Mouse (Mus musculus): ENCODE data around the gene Pfkfb1. TPM values are rescaled to one million over a fixed set of nuclear protein-coding genes. Genes with fewer than 3 reads are reported as not detected.

Gene Pfkfb1
- polyA plus RNA-seq (2015; fragmentation: Nextera tagmentation; extraction: Ambion mirVana), result 3.6 and 4.4 TPM in 2 replicates

DNA sequence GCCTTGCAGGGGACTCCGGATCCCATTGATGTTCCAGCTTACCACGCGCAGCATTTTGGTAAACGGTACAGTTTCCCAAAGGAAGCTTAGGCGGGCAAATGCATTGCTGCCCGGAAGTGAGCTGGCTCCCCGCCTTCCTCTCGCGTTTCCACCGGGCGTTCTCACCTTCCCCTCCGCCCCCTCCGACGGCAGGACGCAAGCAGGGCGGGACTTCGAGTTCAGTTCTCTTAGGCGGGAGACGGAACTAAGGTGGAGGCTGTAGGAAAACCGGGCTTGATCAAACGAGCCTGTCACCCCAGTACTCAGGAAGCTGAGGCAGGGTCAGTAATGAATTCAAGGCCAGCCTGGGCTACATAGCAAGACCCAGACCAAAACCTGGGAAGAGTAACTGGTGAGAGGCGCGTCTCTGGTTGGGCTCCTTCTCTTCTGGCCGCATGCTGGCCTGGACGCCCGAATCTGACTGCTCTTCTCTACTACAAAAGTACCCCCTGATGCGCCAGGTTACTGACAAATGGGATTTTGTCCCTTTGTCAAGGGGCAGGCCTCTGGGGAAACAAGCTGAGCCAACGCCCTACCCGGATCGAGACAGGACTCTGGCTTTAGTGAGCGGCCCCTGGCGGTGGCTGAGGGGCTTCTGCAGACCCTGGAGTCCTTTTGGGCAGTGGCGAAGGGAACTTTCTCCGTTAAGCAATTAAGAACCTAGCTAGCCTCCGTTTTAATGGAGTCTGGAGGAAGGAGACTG is at the start of gene Pfkfb1:
Gene Pfkfb1 (plus strand): TSS at position 207 of the 742 bp plus-strand sequence.
- WGBS, result 19% methylated on average over 35 of the region's 35 CpGs
- peak within 1 kb of the TSS; percentile 52 for H3K4me3 ChIP-seq
- peak within 1 kb of the TSS; percentile 75 for H3K9ac ChIP-seq
- H3K36me3 ChIP-seq, result peaks cover 15% of the 10 kb centered on the region
- ATAC-seq (ENCODE audit: low FRiP score), result peak; percentile 95
- H3K4me2 ChIP-seq, result peak within 1 kb of the TSS; percentile 59
- H3K27ac ChIP-seq, result peak within 1 kb of the TSS; percentile 76
- H3K4me1 ChIP-seq (replicated peaks), result peaks cover 5% of the 10 kb centered on the region
- no peaks in the 10 kb centered on the region for H3K9me3 ChIP-seq
- 0 out of 2 replicates have a peak, but pooled peaks cover 6% of the 10 kb centered on the region for H3K27me3 ChIP-seq

DNA sequence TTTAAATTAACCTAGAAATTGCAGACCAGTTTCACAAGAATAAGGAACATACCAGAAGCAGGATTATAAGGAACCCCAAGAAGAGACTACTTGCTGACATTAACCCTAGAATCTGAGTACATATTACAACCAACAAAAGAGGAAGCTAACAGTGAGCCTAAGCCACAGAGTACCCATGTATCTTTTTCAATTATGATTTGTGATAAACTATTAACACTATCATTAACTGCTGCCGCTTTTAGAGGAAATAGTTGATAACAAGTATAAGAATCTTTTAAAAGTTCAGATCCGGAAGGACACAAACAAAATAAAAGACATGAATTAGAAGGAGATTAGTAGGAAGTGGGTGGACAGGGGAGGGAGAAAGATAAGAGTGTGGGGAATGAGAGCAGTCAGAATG is 47.9 kb upstream of the Pfkfb1 start:
- Histone ChIP-seq H3K4me2 (no peak overlapping the region), H3K4me1 (replicated peaks) (no peaks in the 10 kb centered on the region), H3K9ac (no peak overlapping the region), H3K36me3 (no peaks in the 10 kb centered on the region), H3K27ac (no peak overlapping the region), H3K9me3 (no peaks in the 10 kb centered on the region), H3K27me3 (no peaks in the 10 kb centered on the region), H3K4me3 (no peak overlapping the region)
- ATAC-seq (ENCODE audit: low FRiP score), result no peak
- 97% methylated on average over 2 of the region's 2 CpGs for WGBS

DNA sequence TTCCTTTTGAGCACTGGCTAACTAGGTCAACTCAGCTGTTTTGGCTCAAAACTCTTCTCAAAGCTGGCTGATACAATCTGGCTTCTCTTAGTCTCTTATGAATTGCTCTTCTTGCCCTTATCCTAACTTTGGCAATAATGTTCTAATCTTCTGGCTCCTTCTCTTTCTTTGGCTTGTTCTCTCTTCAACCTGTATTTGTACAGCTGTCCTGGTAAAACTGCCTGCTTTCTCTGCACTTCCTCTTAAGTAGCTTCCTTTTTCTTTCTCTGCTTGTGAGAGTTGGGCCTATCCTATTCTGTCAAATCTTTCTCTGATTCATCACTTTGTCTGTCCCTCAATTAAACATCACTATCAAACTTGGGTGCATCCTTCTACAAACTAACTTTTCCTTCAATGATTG is 46.3 kb upstream of the Pfkfb1 start:
- H3K4me2 ChIP-seq, result no peak overlapping the region

DNA sequence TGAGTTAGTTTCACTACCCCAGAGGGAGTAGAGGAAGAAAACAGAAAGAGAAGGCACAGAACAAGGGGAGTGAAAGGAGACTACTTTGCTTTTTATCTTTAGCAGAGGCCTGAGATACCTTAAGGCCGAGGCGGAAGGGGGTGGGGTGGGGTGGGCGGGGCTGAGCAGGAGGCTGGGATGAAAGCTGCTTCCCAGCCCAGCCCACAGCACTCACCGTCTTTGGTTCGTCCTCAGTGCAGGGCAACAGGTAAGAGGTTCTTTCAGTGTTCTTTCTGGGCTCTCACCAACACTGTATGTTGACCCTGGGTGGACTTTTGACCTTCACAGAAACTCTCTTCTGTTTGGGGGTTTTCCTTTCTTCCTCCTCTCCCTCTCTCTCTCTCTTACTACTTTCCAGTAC is 40.8 kb upstream of the Pfkfb1 start, which contains the start of gene Alas2:
Gene Alas2 (plus strand): TSS at position 137 of the 400 bp plus-strand sequence.
- H3K9me3 ChIP-seq, result no peaks in the 10 kb centered on the region
- 59% methylated on average over 5 of the region's 5 CpGs for WGBS
- H3K4me3 ChIP-seq, result no peak within 1 kb of the TSS
- ATAC-seq (ENCODE audit: low FRiP score), result no peak
- 0 out of 2 replicates have a peak, but pooled peaks cover 3% of the 10 kb centered on the region for H3K27me3 ChIP-seq
- H3K4me2 ChIP-seq, result no peak within 1 kb of the TSS
- no peaks in the 10 kb centered on the region for H3K4me1 ChIP-seq (replicated peaks)
- no peak within 1 kb of the TSS for H3K9ac ChIP-seq
- no peak within 1 kb of the TSS for H3K27ac ChIP-seq
- H3K36me3 ChIP-seq, result peaks cover 8% of the 10 kb centered on the region; the same call in 1 of the 2 replicates

More for the DNA sequence above, 46.3 kb upstream of the Pfkfb1 start:
- no peak overlapping the region for H3K4me3 ChIP-seq
- H3K4me1 ChIP-seq (replicated peaks), result no peaks in the 10 kb centered on the region
- no peaks in the 10 kb centered on the region for H3K27me3 ChIP-seq
- no peaks in the 10 kb centered on the region for H3K9me3 ChIP-seq
- no peak overlapping the region for H3K9ac ChIP-seq
- H3K36me3 ChIP-seq, result no peaks in the 10 kb centered on the region
- H3K27ac ChIP-seq, result no peak overlapping the region
- ATAC-seq (ENCODE audit: low FRiP score), result no peak

DNA sequence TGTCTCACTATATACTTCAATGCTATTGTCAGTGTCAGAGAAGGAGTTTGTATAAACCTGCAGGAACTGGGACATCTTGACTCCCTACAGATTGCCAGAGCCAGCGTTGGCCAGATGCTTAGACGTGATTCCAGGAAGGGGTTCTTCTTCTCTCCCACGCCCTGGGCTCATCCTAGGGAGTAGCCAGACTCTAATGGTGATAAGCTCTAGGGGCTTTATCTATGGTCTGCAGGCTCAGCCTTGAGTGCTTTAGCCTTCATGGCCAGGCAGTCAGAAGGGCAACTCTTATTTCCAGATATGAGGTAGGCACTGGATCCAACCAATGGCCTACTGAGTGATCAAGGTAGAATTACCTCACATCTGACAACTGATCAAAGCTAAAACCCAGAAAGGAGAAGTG is 38.4 kb upstream of the Pfkfb1 start:
- no peak overlapping the region for H3K4me2 ChIP-seq
- H3K36me3 ChIP-seq, result peaks cover 12% of the 10 kb centered on the region
- no peak for ATAC-seq (ENCODE audit: low FRiP score)
- no peak overlapping the region for H3K4me3 ChIP-seq
- no peaks in the 10 kb centered on the region for H3K9me3 ChIP-seq
- H3K27me3 ChIP-seq, result peaks cover 6% of the 10 kb centered on the region; the same call in 1 of the 2 replicates
- 83% methylated on average over 3 of the region's 3 CpGs for WGBS
- no peak overlapping the region for H3K27ac ChIP-seq
- H3K4me1 ChIP-seq (replicated peaks), result no peaks in the 10 kb centered on the region
- no peak overlapping the region for H3K9ac ChIP-seq

DNA sequence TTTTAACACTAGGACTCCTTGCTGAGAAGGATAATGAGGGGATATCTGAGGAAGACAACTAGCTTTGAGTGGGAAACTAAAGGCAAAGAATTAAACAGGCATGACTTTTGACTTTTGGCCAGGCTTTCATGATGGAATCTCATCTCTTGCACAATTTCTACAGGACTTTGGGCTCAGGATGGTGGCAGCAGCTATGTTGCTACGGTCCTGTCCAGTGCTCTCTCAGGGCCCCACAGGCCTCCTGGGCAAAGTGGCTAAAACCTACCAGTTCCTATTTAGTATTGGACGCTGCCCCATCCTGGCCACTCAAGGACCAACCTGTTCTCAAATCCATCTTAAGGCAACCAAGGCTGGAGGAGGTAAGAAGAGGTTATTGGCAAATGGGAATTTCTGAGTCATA is 36.0 kb upstream of the Pfkfb1 start:
- Histone ChIP-seq H3K27ac (no peak overlapping the region), H3K9me3 (no peaks in the 10 kb centered on the region), H3K4me3 (no peak overlapping the region), H3K27me3 (peaks cover 8% of the 10 kb centered on the region; the same call in 1 of the 2 replicates), H3K4me2 (no peak overlapping the region), H3K4me1 (replicated peaks) (no peaks in the 10 kb centered on the region), H3K36me3 (peaks cover 12% of the 10 kb centered on the region), H3K9ac (no peak overlapping the region)
- WGBS, result 93% methylated on average over 2 of the region's 2 CpGs
- no peak for ATAC-seq (ENCODE audit: low FRiP score)

DNA sequence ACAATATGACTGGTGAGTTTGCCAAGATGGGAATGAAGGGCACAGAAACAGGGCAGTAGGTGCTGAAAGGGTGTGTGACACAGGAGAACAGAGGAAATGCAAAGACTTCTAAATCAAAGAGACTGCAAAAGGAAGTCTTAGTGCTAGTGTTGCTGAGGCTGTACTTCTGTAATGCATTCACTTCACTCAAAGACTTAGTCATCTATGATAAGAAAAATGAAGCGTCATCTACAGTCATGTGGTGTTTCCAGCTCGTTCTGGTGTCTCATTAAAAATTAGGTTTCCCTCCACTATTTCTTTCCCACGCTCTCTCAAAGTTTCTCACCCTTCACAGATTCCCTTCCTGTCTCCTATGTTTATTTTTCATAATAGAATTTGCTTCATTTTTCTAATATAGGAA is 34.0 kb upstream of the Pfkfb1 start:
- peaks cover 12% of the 10 kb centered on the region for H3K36me3 ChIP-seq
- no peak overlapping the region for H3K27ac ChIP-seq
- no peak overlapping the region for H3K4me2 ChIP-seq
- H3K4me1 ChIP-seq (replicated peaks), result no peaks in the 10 kb centered on the region
- WGBS, result 83% methylated on average over 3 of the region's 3 CpGs
- no peak overlapping the region for H3K4me3 ChIP-seq
- H3K9me3 ChIP-seq, result no peaks in the 10 kb centered on the region
- H3K27me3 ChIP-seq, result peaks cover 8% of the 10 kb centered on the region; the same call in 1 of the 2 replicates
- no peak overlapping the region for H3K9ac ChIP-seq
- ATAC-seq (ENCODE audit: low FRiP score), result no peak

DNA sequence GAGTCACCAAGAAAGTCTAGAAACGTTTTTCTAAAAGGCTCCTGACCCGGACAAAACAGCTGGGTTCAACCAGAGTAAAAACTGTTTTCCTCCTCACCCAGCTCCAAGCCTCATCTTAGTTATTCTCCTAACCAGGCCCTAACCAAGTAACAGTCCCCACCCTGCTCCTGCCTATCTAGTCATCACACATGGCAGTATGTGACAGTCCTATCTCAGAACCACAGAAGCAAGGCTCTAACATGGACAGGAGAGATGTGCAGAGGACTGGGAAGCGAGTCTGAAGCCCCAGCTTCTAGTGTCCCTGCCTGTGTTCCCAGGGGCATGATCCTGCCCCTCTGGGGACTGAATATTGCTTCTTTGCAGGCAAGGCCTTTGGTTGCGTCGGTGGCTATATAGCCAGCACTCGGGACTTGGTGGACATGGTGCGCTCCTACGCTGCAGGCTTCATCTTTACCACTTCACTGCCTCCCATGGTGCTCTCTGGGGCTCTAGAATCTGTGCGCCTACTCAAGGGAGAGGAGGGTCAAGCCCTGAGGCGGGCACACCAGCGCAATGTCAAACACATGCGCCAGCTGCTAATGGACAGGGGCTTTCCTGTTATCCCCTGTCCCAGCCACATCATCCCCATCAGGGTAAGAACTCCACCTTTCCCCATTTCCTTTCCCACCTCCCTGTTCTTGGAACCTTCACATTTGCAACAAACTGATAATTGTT is 23.2 kb upstream of the Pfkfb1 start:
- H3K4me2 ChIP-seq, result no peak overlapping the region
- no peak overlapping the region for H3K9ac ChIP-seq
- H3K4me1 ChIP-seq (replicated peaks), result no peaks in the 10 kb centered on the region
- no peak for ATAC-seq (ENCODE audit: low FRiP score)
- H3K27ac ChIP-seq, result no peak overlapping the region
- no peaks in the 10 kb centered on the region for H3K9me3 ChIP-seq
- no peak overlapping the region for H3K4me3 ChIP-seq
- peaks cover 3% of the 10 kb centered on the region; the same call in 1 of the 2 replicates for H3K36me3 ChIP-seq
- H3K27me3 ChIP-seq, result peaks cover 9% of the 10 kb centered on the region
- WGBS, result 91% methylated on average over 12 of the region's 12 CpGs

DNA sequence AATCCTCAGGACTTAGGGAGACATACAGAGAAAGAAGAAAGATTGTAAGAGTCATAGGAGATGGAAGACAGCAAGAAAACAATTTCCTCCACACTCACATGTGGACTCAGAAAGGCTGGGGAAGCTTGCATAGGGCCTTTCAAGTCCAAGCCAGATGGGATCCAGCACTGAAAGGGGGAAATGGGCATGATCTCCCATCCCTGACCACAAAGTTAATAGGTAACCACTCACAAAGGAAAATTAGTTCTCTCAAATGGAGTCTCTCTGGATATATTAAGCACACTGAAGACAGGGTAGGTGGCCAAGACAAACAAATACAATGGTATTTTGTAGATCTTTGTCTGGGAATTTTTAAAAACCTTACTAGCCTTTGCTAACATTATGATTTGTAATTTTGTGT is 6.1 kb upstream of the Pfkfb1 start:
- Histone ChIP-seq H3K27me3 (0 out of 2 replicates have a peak, but pooled peaks cover 2% of the 10 kb centered on the region), H3K27ac (no peak overlapping the region), H3K36me3 (peaks cover 32% of the 10 kb centered on the region), H3K4me2 (no peak overlapping the region), H3K4me3 (no peak overlapping the region), H3K9ac (no peak overlapping the region), H3K9me3 (no peaks in the 10 kb centered on the region), H3K4me1 (replicated peaks) (peaks cover 1% of the 10 kb centered on the region)
- no peak for ATAC-seq (ENCODE audit: low FRiP score)

DNA sequence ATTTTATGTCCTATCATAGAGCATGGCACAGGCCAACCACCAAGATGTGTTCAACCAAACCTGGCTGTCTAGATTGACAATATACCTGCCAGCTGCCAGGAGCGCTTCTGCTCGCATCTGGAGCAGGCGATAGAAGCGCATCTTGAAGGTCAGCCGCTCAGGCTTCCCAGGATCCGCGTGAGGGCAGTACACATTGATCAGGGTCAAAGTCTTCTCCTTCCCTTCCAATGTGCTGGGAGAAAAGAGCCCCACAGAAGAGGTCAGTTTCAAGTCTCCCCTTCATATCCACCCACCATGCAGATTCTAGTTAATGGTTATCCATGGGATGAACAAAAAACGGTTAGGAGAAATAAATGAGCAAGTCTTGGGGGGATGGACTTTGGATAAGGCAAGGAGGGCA is 2.9 kb upstream of the Pfkfb1 start:
- no peak overlapping the region for H3K4me3 ChIP-seq
- no peak overlapping the region for H3K27ac ChIP-seq
- H3K9ac ChIP-seq, result no peak overlapping the region
- H3K27me3 ChIP-seq, result 0 out of 2 replicates have a peak, but pooled peaks cover 2% of the 10 kb centered on the region
- H3K36me3 ChIP-seq, result peaks cover 32% of the 10 kb centered on the region
- peaks cover 5% of the 10 kb centered on the region for H3K4me1 ChIP-seq (replicated peaks)
- WGBS, result 93% methylated on average over 8 of the region's 8 CpGs
- ATAC-seq (ENCODE audit: low FRiP score), result no peak
- no peaks in the 10 kb centered on the region for H3K9me3 ChIP-seq
- H3K4me2 ChIP-seq, result no peak overlapping the region

DNA sequence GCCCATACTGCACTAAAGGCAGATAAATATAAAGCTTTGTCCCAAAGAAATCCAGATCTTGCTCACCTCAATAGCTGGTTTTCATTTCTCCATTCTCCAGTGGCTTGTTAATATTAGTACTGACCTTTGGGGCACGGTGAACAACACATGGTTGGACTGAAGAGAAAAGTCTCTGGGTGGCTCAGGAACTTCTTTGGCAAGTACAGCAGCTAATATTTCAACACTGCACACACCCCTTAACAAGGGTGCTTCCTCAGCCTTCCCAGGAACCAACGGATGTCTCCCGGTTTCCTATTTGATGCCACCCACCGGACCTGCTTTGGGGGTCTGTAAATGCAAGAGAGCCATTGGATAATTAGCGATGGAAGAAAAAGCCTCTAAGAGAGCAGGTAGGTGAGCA is 1.7 kb downstream of the Pfkfb1 start, which contains the start of gene Apex2:
Gene Apex2 (minus strand): TSS at position 173 of the 400 bp plus-strand sequence.
- WGBS, result 80% methylated on average over 5 of the region's 5 CpGs
- Histone ChIP-seq H3K4me1 (replicated peaks) (peaks cover 5% of the 10 kb centered on the region), H3K9ac (no peak within 1 kb of the TSS), H3K27ac (no peak within 1 kb of the TSS), H3K36me3 (peaks cover 11% of the 10 kb centered on the region), H3K4me2 (peak within 1 kb of the TSS; percentile 59), H3K27me3 (0 out of 2 replicates have a peak, but pooled peaks cover 6% of the 10 kb centered on the region), H3K4me3 (peak within 1 kb of the TSS; percentile 52; the same call in 1 of the 2 replicates), H3K9me3 (no peaks in the 10 kb centered on the region)
- no peak for ATAC-seq (ENCODE audit: low FRiP score)

DNA sequence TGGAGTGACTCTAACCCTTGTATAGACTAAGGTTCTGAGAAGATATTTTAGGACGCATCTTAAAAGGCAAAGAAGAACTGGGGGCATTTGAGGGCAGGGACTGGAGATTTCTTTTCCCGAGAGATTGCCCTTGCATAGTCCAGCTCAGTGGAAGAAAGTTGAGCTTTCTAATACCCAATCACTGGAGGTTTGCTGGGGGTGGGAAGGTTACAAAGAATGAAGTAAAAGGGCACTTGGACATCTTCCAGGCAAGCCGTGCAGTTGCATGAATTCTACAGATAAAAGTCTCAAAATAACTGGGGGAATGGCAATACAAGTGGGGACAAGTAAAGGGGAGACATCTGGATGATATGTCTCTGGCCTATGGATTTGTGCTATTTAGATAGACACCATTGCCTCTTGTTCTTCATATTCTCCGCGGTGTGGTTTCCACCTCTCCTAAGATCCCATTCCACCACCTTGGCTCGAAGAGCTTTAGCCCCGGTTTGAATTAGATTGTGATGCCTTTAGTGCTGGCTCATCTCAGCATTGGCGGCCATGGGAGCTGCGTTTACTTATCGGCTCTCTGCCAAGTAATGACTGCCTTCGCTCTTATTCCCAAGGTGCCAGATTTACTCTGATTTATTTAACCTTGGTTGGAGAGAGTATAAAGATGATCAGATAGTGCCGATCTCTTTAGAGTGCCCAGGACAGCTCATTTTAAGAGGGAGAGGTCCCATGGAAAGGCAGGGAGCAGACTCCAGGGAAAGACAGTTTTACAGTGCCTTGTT is 5.4 kb downstream of the Pfkfb1 start:
- no peak for ATAC-seq (ENCODE audit: low FRiP score)
- Histone ChIP-seq H3K27me3 (0 out of 2 replicates have a peak, but pooled peaks cover 4% of the 10 kb centered on the region), H3K9me3 (no peaks in the 10 kb centered on the region), H3K36me3 (no peaks in the 10 kb centered on the region), H3K9ac (no peak overlapping the region), H3K4me3 (no peak overlapping the region), H3K4me1 (replicated peaks) (no peaks in the 10 kb centered on the region), H3K4me2 (no peak overlapping the region), H3K27ac (no peak overlapping the region)
- WGBS, result 92% methylated on average over 12 of the region's 12 CpGs

All from hindbrain, embryonic 13.5 days (tissue).